In genomic region chr5:99723941-99724340, GRCm38 (mm10) we compare ENCODE assay signal across 13 mouse cellular contexts.
"Had no signal": no experiment of that assay in that cellular context is flagged by ENCODE, and none has a peak within 500 bp of the region (broad histone marks: within the 10 kb centered on the region; RNA-seq: fewer than 3 reads in every experiment).

No protein-coding gene starts in this region.

- ATAC-seq: liver, postnatal 0 days had no signal

- H3K36me3 ChIP-seq: limb, embryonic 12.5 days; limb, embryonic 15.5 days had no signal

- H3K27me3 ChIP-seq: limb, embryonic 12.5 days had no signal

- H3K4me3 ChIP-seq: limb, embryonic 12.5 days; limb, embryonic 15.5 days had no signal

- H3K9ac ChIP-seq: limb, embryonic 12.5 days; limb, embryonic 15.5 days; liver, embryonic 14.5 days; liver, postnatal 0 days had no signal

- H3K27ac ChIP-seq: limb, embryonic 12.5 days; limb, embryonic 15.5 days; liver, embryonic 14.5 days had no signal

- H3K4me2 ChIP-seq: limb, embryonic 12.5 days; limb, embryonic 15.5 days; liver, embryonic 11.5 days; midbrain, embryonic 11.5 days had no signal

- DNase-seq: kidney, adult 9 months; kidney, postnatal 14 days; kidney, postnatal 4 days; left cerebral cortex, postnatal 4 days; liver, postnatal 0 days; midbrain, embryonic 14.5 days; thymus, adult 18-20 months; thymus, postnatal 36 days had no signal

- H3K9me3 ChIP-seq: limb, embryonic 12.5 days; limb, embryonic 15.5 days had no signal
